Mouse (Mus musculus): ENCODE measurements around the gene Clip4.

The Clip4 gene

GRCm38 (mm10) chr17:71791622-71792021, 23.3 kb downstream of the Clip4 start:
- in situ Hi-C loops (cut with MboI) = no loop called here

GRCm38 (mm10) chr17:71795521-71796205, 27.4 kb downstream of the Clip4 start:
- in situ Hi-C loops (cut with MboI) = no loop called here

GRCm38 (mm10) chr17:71803456-71803855, 35.2 kb downstream of the Clip4 start:
- in situ Hi-C loops (cut with MboI) = no loop called here

GRCm38 (mm10) chr17:71803876-71804275, 35.6 kb downstream of the Clip4 start:
- in situ Hi-C loops (cut with MboI) = no loop called here

- in situ Hi-C loops (cut with MboI) = no loop called here
Measured at GRCm38 (mm10) chr17:71811070-71811469, 42.8 kb downstream of the Clip4 start.

GRCm38 (mm10) chr17:71816136-71816864, 48.0 kb downstream of the Clip4 start:
- in situ Hi-C loops (cut with MboI) = no loop called here

- in situ Hi-C loops (cut with MboI) = no loop called here
Measured at GRCm38 (mm10) chr17:71823622-71824306, 55.5 kb downstream of the Clip4 start.

GRCm38 (mm10) chr17:71826603-71827002, 58.3 kb downstream of the Clip4 start:
- in situ Hi-C loops (cut with MboI) = no loop called here

GRCm38 (mm10) chr17:71827627-71828026, 59.4 kb downstream of the Clip4 start:
- in situ Hi-C loops (cut with MboI) = no loop called here

- in situ Hi-C loops (cut with MboI) = no loop called here
Measured at GRCm38 (mm10) chr17:71828647-71829414, 60.6 kb downstream of the Clip4 start.

GRCm38 (mm10) chr17:71831960-71832359, 63.7 kb downstream of the Clip4 start:
- in situ Hi-C loops (cut with MboI) = no loop called here

- in situ Hi-C loops (cut with MboI) = no loop called here
Measured at GRCm38 (mm10) chr17:71862184-71862583, 93.9 kb downstream of the Clip4 start.

- in situ Hi-C loops (cut with MboI) = no loop called here
Measured at GRCm38 (mm10) chr17:71862895-71863294, 94.6 kb downstream of the Clip4 start.

- in situ Hi-C loops (cut with MboI) = no loop called here
Measured at GRCm38 (mm10) chr17:71864039-71864438, 95.8 kb downstream of the Clip4 start.

GRCm38 (mm10) chr17:71865437-71865836, 97.2 kb downstream of the Clip4 start:
- in situ Hi-C loops (cut with MboI) = no loop called here

- in situ Hi-C loops (cut with MboI) = no loop called here
Measured at GRCm38 (mm10) chr17:71867892-71868291, 99.6 kb downstream of the Clip4 start.

GRCm38 (mm10) chr17:71868828-71869227, 100.6 kb downstream of the Clip4 start:
- in situ Hi-C loops (cut with MboI) = no loop called here

- in situ Hi-C loops (cut with MboI) = loop anchor here (10.0 kb wide), 1 partner anchor 305 kb away; no protein-coding TSS in a partner anchor
Measured at GRCm38 (mm10) chr17:71869372-71870231, 101.3 kb downstream of the Clip4 start.

- in situ Hi-C loops (cut with MboI) = loop anchor here (10.0 kb wide), 1 partner anchor 305 kb away; no protein-coding TSS in a partner anchor
Measured at GRCm38 (mm10) chr17:71870232-71870621, 102.0 kb downstream of the Clip4 start.

GRCm38 (mm10) chr17:71870641-71871040, 102.4 kb downstream of the Clip4 start:
- in situ Hi-C loops (cut with MboI) = loop anchor here (10.0 kb wide), 1 partner anchor 306 kb away; no protein-coding TSS in a partner anchor

- in situ Hi-C loops (cut with MboI) = loop anchor here (10.0 kb wide), 1 partner anchor 307 kb away; no protein-coding TSS in a partner anchor
Measured at GRCm38 (mm10) chr17:71871981-71872380, 103.7 kb downstream of the Clip4 start.
